Mouse (Mus musculus) lung, embryonic 15.5 days (tissue): ENCODE results near the gene Amn. TPM values are rescaled to one million over a fixed set of nuclear protein-coding genes. Genes with fewer than 3 reads are reported as not detected.

Source experiments
- ATAC-seq: fragments of 200-750 bp; cut with Nextera tagmentation; 2 replicates; pipeline ENCODE4 v1.8.0; 2017; ENCODE audit warnings: moderate number of reproducible peaks, borderline replicate concordance; ENCODE audit not compliant: low FRiP score, low TSS enrichment; ENCODE audit errors: extremely low read depth
- H3K27ac ChIP-seq: fragments of 300-500 bp; sonication (generic); 2 replicates; pipeline ENCODE4 v1.5.1; 2015; ENCODE audit warnings: moderate library complexity, mild to moderate bottlenecking, inconsistent platforms
- H3K27me3 ChIP-seq: fragments of 300-500 bp; sonication (generic); 2 replicates; pipeline ENCODE4 v1.6.1; 2015; ENCODE audit warnings: inconsistent platforms
- H3K36me3 ChIP-seq: fragments of 300-500 bp; sonication (generic); 2 replicates; pipeline ENCODE4 v1.6.1; 2015; ENCODE audit warnings: inconsistent platforms
- H3K4me1 ChIP-seq: fragments of 300-500 bp; sonication (generic); 2 replicates; pipeline ENCODE4 v1.6.1; 2015; ENCODE audit warnings: inconsistent platforms
- H3K4me2 ChIP-seq: fragments of 300-500 bp; sonication (generic); 2 replicates; pipeline ENCODE4 v1.6.1; 2015; ENCODE audit warnings: inconsistent platforms, mild to moderate bottlenecking, moderate library complexity
- H3K4me3 ChIP-seq: fragments of 300-500 bp; sonication (generic); 2 replicates; pipeline ENCODE4 v1.5.1; 2015; ENCODE audit warnings: mild to moderate bottlenecking, inconsistent platforms
- H3K9ac ChIP-seq: fragments of 300-500 bp; sonication (generic); 2 replicates; pipeline ENCODE4 v1.6.1; 2015; ENCODE audit warnings: inconsistent platforms
- H3K9me3 ChIP-seq: fragments of 300-500 bp; sonication (generic); 2 replicates; pipeline ENCODE4 v1.6.1; 2016; ENCODE audit warnings: inconsistent platforms
- WGBS: fragments of 180-500 bp; shearing (Covaris S2); methylation state at CpG from one replicate; pipeline ENCODE4 v1.1.7; 2015; 5-methylcytosine and 5-hydroxymethylcytosine counted together
- polyA plus RNA-seq: library from polyadenylated mRNA; unstranded; fragments of >200 nt; fragmentation: Nextera tagmentation; extraction: Ambion mirVana; gene quantifications from 2 replicates; pipeline ENCODE4 v1.2.1, GENCODE M21; 2015

The Amn gene
- polyA plus RNA-seq, 1 experiment from 2014 or later, result 0.36 TPM

- H3K36me3 ChIP-seq, result no peaks in the 10 kb centered on the region
- H3K27me3 ChIP-seq, result no peaks in the 10 kb centered on the region
- H3K4me2 ChIP-seq, result no peak overlapping the region
- 95% methylated on average over 6 of the region's 6 CpGs for WGBS
- H3K4me1 ChIP-seq, result peaks cover 9% of the 10 kb centered on the region
- H3K4me3 ChIP-seq, result no peak overlapping the region
- H3K9ac ChIP-seq, result no peak overlapping the region
- no peak overlapping the region for H3K27ac ChIP-seq
- ATAC-seq, result no peak
- no peaks in the 10 kb centered on the region for H3K9me3 ChIP-seq
Observed at GRCm38 (mm10) chr12:111241916-111242315, 29.0 kb upstream of the Amn start.

- no peaks in the 10 kb centered on the region for H3K27me3 ChIP-seq
- H3K4me2 ChIP-seq, result no peak overlapping the region
- no peaks in the 10 kb centered on the region; the same call in 1 of the 2 replicates for H3K36me3 ChIP-seq
- H3K9ac ChIP-seq, result no peak overlapping the region
- ATAC-seq, result no peak
- no peak overlapping the region for H3K27ac ChIP-seq
- peaks cover 9% of the 10 kb centered on the region for H3K4me1 ChIP-seq
- H3K4me3 ChIP-seq, result no peak overlapping the region
- WGBS, result 90% methylated on average over 5 of the region's 5 CpGs
- no peaks in the 10 kb centered on the region for H3K9me3 ChIP-seq
Observed at GRCm38 (mm10) chr12:111242346-111242745, 28.5 kb upstream of the Amn start.

GRCm38 (mm10) chr12:111243733-111244132 is 27.2 kb upstream of the Amn start:
- Histone ChIP-seq H3K36me3 (no peaks in the 10 kb centered on the region; the same call in 1 of the 2 replicates), H3K9ac (no peak overlapping the region), H3K27ac (no peak overlapping the region), H3K9me3 (no peaks in the 10 kb centered on the region), H3K27me3 (no peaks in the 10 kb centered on the region), H3K4me3 (no peak overlapping the region), H3K4me1 (no peaks in the 10 kb centered on the region; the same call in 1 of the 2 replicates), H3K4me2 (no peak overlapping the region)
- ATAC-seq, result no peak
- WGBS, result 77% methylated on average over 12 of the region's 12 CpGs

- Histone ChIP-seq H3K9me3 (no peaks in the 10 kb centered on the region), H3K36me3 (peaks cover 3% of the 10 kb centered on the region; the same call in 1 of the 2 replicates), H3K9ac (no peak overlapping the region), H3K4me3 (no peak overlapping the region), H3K4me1 (no peaks in the 10 kb centered on the region), H3K27me3 (no peaks in the 10 kb centered on the region), H3K4me2 (no peak overlapping the region), H3K27ac (no peak overlapping the region)
- ATAC-seq, result no peak
- 79% methylated on average over 6 of the region's 6 CpGs for WGBS
Observed at GRCm38 (mm10) chr12:111245070-111245469, 25.8 kb upstream of the Amn start.

GRCm38 (mm10) chr12:111246808-111247464 is 24.0 kb upstream of the Amn start:
- no peak for ATAC-seq
- H3K36me3 ChIP-seq, result peaks cover 3% of the 10 kb centered on the region; the same call in 1 of the 2 replicates
- no peak overlapping the region for H3K4me3 ChIP-seq
- no peaks in the 10 kb centered on the region for H3K4me1 ChIP-seq
- no peak overlapping the region for H3K9ac ChIP-seq
- H3K27me3 ChIP-seq, result no peaks in the 10 kb centered on the region
- H3K27ac ChIP-seq, result no peak overlapping the region
- no peaks in the 10 kb centered on the region for H3K9me3 ChIP-seq
- 89% methylated on average over 9 of the region's 9 CpGs for WGBS
- H3K4me2 ChIP-seq, result no peak overlapping the region

GRCm38 (mm10) chr12:111249095-111249494 is 21.8 kb upstream of the Amn start:
- 61% methylated on average over 3 of the region's 3 CpGs for WGBS
- no peaks in the 10 kb centered on the region for H3K4me1 ChIP-seq
- H3K9ac ChIP-seq, result no peak overlapping the region
- ATAC-seq, result no peak
- peaks cover 3% of the 10 kb centered on the region; the same call in 1 of the 2 replicates for H3K36me3 ChIP-seq
- H3K9me3 ChIP-seq, result no peaks in the 10 kb centered on the region
- H3K27me3 ChIP-seq, result no peaks in the 10 kb centered on the region
- H3K4me2 ChIP-seq, result no peak overlapping the region
- no peak overlapping the region for H3K27ac ChIP-seq
- H3K4me3 ChIP-seq, result no peak overlapping the region

- peaks cover 4% of the 10 kb centered on the region; the same call in 1 of the 2 replicates for H3K36me3 ChIP-seq
- 85% methylated on average over 8 of the region's 8 CpGs for WGBS
- H3K4me3 ChIP-seq, result no peak overlapping the region
- no peak for ATAC-seq
- H3K27me3 ChIP-seq, result no peaks in the 10 kb centered on the region
- H3K4me1 ChIP-seq, result no peaks in the 10 kb centered on the region
- H3K9ac ChIP-seq, result no peak overlapping the region
- H3K4me2 ChIP-seq, result no peak overlapping the region
- H3K27ac ChIP-seq, result no peak overlapping the region
- no peaks in the 10 kb centered on the region for H3K9me3 ChIP-seq
Observed at GRCm38 (mm10) chr12:111250116-111250515, 20.8 kb upstream of the Amn start.

- ATAC-seq, result no peak
- no peak overlapping the region for H3K9ac ChIP-seq
- no peaks in the 10 kb centered on the region for H3K27me3 ChIP-seq
- no peak overlapping the region for H3K4me2 ChIP-seq
- no peaks in the 10 kb centered on the region for H3K9me3 ChIP-seq
- no peaks in the 10 kb centered on the region for H3K4me1 ChIP-seq
- H3K36me3 ChIP-seq, result peaks cover 10% of the 10 kb centered on the region; the same call in 1 of the 2 replicates
- WGBS, result 63% methylated on average over 9 of the region's 9 CpGs
- H3K4me3 ChIP-seq, result no peak overlapping the region
- no peak overlapping the region for H3K27ac ChIP-seq
Observed at GRCm38 (mm10) chr12:111251227-111251626, 19.7 kb upstream of the Amn start.

- Histone ChIP-seq H3K4me3 (no peak overlapping the region), H3K4me2 (no peak overlapping the region), H3K9ac (no peak overlapping the region), H3K9me3 (no peaks in the 10 kb centered on the region), H3K4me1 (no peaks in the 10 kb centered on the region), H3K27me3 (no peaks in the 10 kb centered on the region), H3K36me3 (peaks cover 22% of the 10 kb centered on the region), H3K27ac (no peak overlapping the region)
- 95% methylated on average over 16 of the region's 16 CpGs for WGBS
- no peak for ATAC-seq
Observed at GRCm38 (mm10) chr12:111263650-111264049, 7.2 kb upstream of the Amn start.

- H3K4me2 ChIP-seq, result no peak overlapping the region
- 60% methylated on average over 5 of the region's 5 CpGs for WGBS
- peaks cover 22% of the 10 kb centered on the region for H3K36me3 ChIP-seq
- H3K27me3 ChIP-seq, result peaks cover 13% of the 10 kb centered on the region
- ATAC-seq, result no peak
- H3K4me3 ChIP-seq, result no peak overlapping the region
- no peaks in the 10 kb centered on the region for H3K9me3 ChIP-seq
- no peak overlapping the region for H3K9ac ChIP-seq
- no peaks in the 10 kb centered on the region for H3K4me1 ChIP-seq
- no peak overlapping the region for H3K27ac ChIP-seq
Observed at GRCm38 (mm10) chr12:111265212-111265611, 5.7 kb upstream of the Amn start.

GRCm38 (mm10) chr12:111266592-111266991 is 4.3 kb upstream of the Amn start:
- Histone ChIP-seq H3K4me3 (no peak overlapping the region), H3K4me2 (no peak overlapping the region), H3K9ac (no peak overlapping the region), H3K9me3 (no peaks in the 10 kb centered on the region), H3K36me3 (peaks cover 10% of the 10 kb centered on the region), H3K27ac (no peak overlapping the region), H3K27me3 (peaks cover 27% of the 10 kb centered on the region), H3K4me1 (peaks cover 8% of the 10 kb centered on the region)
- 68% methylated on average over 12 of the region's 12 CpGs for WGBS
- ATAC-seq, result no peak

- WGBS, result 72% methylated on average over 4 of the region's 4 CpGs
- Histone ChIP-seq H3K36me3 (peaks cover 3% of the 10 kb centered on the region; the same call in 1 of the 2 replicates), H3K9me3 (no peaks in the 10 kb centered on the region), H3K4me2 (no peak overlapping the region), H3K4me1 (peaks cover 10% of the 10 kb centered on the region), H3K27me3 (peaks cover 39% of the 10 kb centered on the region), H3K4me3 (no peak overlapping the region), H3K9ac (no peak overlapping the region), H3K27ac (no peak overlapping the region)
- ATAC-seq, result no peak
Observed at GRCm38 (mm10) chr12:111267673-111268325, 3.1 kb upstream of the Amn start.
